In genomic region chr17:80660707-80661380, GRCm38 (mm10) we compare ENCODE assay signal across 19 mouse cellular contexts.
A peak's percentile ranks its signal among the peaks of the same experiment; 100 is the strongest.
DNase-seq lines count a peak whose midpoint lies in the region; ATAC-seq and TF ChIP-seq lines count a peak whose summit lies in the region.
"Had no signal": no experiment of that assay in that cellular context is flagged by ENCODE, and none has a peak within 500 bp of the region (broad histone marks: within the 10 kb centered on the region; RNA-seq: fewer than 3 reads in every experiment).

No protein-coding gene starts in this region.

- ATAC-seq in hindbrain, embryonic 15.5 days (ENCODE audit: low FRiP score, low read depth) = no peak
- no peak for ATAC-seq in lung, postnatal 0 days
- ATAC-seq: intestine, postnatal 0 days; midbrain, embryonic 15.5 days had no signal

- H3K4me2 ChIP-seq in hindbrain, embryonic 15.5 days = no peak overlapping the region
- H3K4me2 ChIP-seq in lung, postnatal 0 days (replicated peaks; ENCODE audit: low read depth, low read length) = no peak overlapping the region
- H3K4me2 ChIP-seq: embryonic facial prominence, embryonic 12.5 days; heart, embryonic 13.5 days; liver, embryonic 11.5 days; midbrain, embryonic 15.5 days had no signal

- WGBS in hindbrain, embryonic 15.5 days = 60% methylated on average over 15 of the region's 15 CpGs
- 84% methylated on average over 15 of the region's 15 CpGs for WGBS in lung, postnatal 0 days

- no peak overlapping the region for H3K4me3 ChIP-seq in hindbrain, embryonic 15.5 days
- no peak overlapping the region for H3K4me3 ChIP-seq in lung, postnatal 0 days (ENCODE audit: low read depth, low read length)
- H3K4me3 ChIP-seq: embryonic facial prominence, embryonic 12.5 days; heart, embryonic 13.5 days; limb, embryonic 10.5 days; midbrain, embryonic 15.5 days had no signal

- H3K27ac ChIP-seq in hindbrain, embryonic 15.5 days (replicated peaks) = peak overlapping the region; percentile 26; the same call in 1 of the 2 replicates
- H3K27ac ChIP-seq in lung, postnatal 0 days (ENCODE audit: low read length) = no peak overlapping the region
- H3K27ac ChIP-seq: embryonic facial prominence, embryonic 12.5 days; heart, embryonic 13.5 days; limb, embryonic 10.5 days; midbrain, embryonic 15.5 days had no signal

- TF ChIP-seq EP300 in lung, postnatal 0 days (IDR thresholded peaks at IDR 0.05) = no peak

- intact Hi-C loops in left cerebral cortex, postnatal 4 days (cut with DNase I) = no loop called here
- intact Hi-C loops in left cerebral cortex, postnatal 36 days (cut with DNase I) = no loop called here

- peaks cover 11% of the 10 kb centered on the region for H3K4me1 ChIP-seq in hindbrain, embryonic 15.5 days (replicated peaks)
- no peaks in the 10 kb centered on the region for H3K4me1 ChIP-seq in lung, postnatal 0 days (ENCODE audit: insufficient read depth, low read depth, low read length)
- H3K4me1 ChIP-seq: embryonic facial prominence, embryonic 12.5 days; midbrain, embryonic 15.5 days had no signal

- DNase-seq in embryo, embryonic 10.5 days (ENCODE audit: low spot score) = peak; percentile 18
- DNase-seq in embryo, embryonic 11 days = no peak
- DNase-seq in left cerebral cortex, postnatal 4 days = peak; percentile 24
- no peak for DNase-seq in left cerebral cortex, postnatal 36 days (ENCODE audit: low spot score in 2 of 2)
- DNase-seq in cerebellum, postnatal 10 days = peak; percentile 40 to 60
- no peak for DNase-seq in lung, postnatal 0 days (ENCODE audit: low spot score)
- DNase-seq: adrenal gland, adult 2 months; heart, postnatal 4 days; lung, adult 2 months; lung, postnatal 4 days; right cerebral cortex, postnatal 4 days; thymus, postnatal 14 days had no signal

- no peaks in the 10 kb centered on the region for H3K36me3 ChIP-seq in hindbrain, embryonic 15.5 days
- H3K36me3 ChIP-seq in lung, postnatal 0 days (ENCODE audit: insufficient read depth, low read length) = no peaks in the 10 kb centered on the region
- H3K36me3 ChIP-seq: embryonic facial prominence, embryonic 12.5 days; limb, embryonic 10.5 days; midbrain, embryonic 15.5 days had no signal

- no peaks in the 10 kb centered on the region for H3K27me3 ChIP-seq in hindbrain, embryonic 15.5 days
- no peaks in the 10 kb centered on the region for H3K27me3 ChIP-seq in lung, postnatal 0 days (replicated peaks; ENCODE audit: insufficient read depth, low read length)
- H3K27me3 ChIP-seq: embryonic facial prominence, embryonic 12.5 days; heart, embryonic 13.5 days; midbrain, embryonic 15.5 days had no signal

- no peaks in the 10 kb centered on the region for H3K9me3 ChIP-seq in hindbrain, embryonic 15.5 days
- H3K9me3 ChIP-seq in lung, postnatal 0 days (ENCODE audit: low read length) = no peaks in the 10 kb centered on the region
- H3K9me3 ChIP-seq: embryonic facial prominence, embryonic 12.5 days; heart, embryonic 13.5 days; limb, embryonic 10.5 days; midbrain, embryonic 15.5 days had no signal

- TF ChIP-seq CTCF in lung, postnatal 0 days (IDR thresholded peaks at IDR 0.05) = no peak

- no peak overlapping the region for H3K9ac ChIP-seq in hindbrain, embryonic 15.5 days
- H3K9ac ChIP-seq in lung, postnatal 0 days (replicated peaks; ENCODE audit: low read depth) = no peak overlapping the region
- H3K9ac ChIP-seq: embryonic facial prominence, embryonic 12.5 days; heart, embryonic 13.5 days; midbrain, embryonic 15.5 days had no signal

Comparison
In these comparisons a context has a peak if more than half of its experiments do, and no peak if none do; other contexts are left out.
1. DNase-seq: peak in embryo, embryonic 10.5 days (single experiment), left cerebral cortex, postnatal 4 days (single experiment) and cerebellum, postnatal 10 days (2 of 2); none in embryo, embryonic 11 days (single experiment), left cerebral cortex, postnatal 36 days (0 of 2) and lung, postnatal 0 days (single experiment).